Mouse (Mus musculus): ENCODE results near the gene Gm128.

DNA sequence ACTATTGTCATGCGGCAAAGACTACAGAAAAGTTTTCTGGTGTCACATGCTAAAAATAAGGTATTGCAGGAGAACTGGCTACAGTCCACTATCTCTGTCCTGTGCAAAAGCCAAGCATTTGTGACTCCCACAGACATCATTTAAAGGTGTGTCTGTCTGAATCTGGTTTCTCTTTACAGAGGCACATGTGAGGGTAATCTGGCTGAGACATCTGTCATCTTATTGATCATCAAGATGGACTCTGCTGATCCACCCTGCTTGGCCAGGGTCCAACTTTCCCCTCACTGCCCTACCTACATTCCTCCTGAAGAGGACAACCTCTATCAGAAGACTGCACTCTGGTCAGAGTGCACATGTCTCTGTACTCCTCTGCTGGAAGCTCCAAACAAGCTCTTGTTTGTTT, 35.8 kb upstream of the Gm128 start:
- TF ChIP-seq CTCF (IDR thresholded peaks at IDR 0.05; ENCODE audit: low read depth, low read length) (no peak), POLR2A (IDR thresholded peaks at IDR 0.05; ENCODE audit: borderline replicate concordance, low read depth, low read length) (no peak)

All from bone marrow macrophage, adult 2 months (primary cell).